Mouse (Mus musculus) E14TG2a.4 (cell line): ENCODE measurements at regions not wholly inside any gene's neighbourhood (a gene's known extent, or its start where the extent isn't known, plus 50 kb on each side); places are given as distances from the start of the nearest gene placed in this dataset.

Experiments used
- CTCF ChIP-seq: conservative IDR thresholded peaks from 2 replicates; pipeline ENCODE4 v1.5.1; 2014; ENCODE audit warnings: low read length
- NANOG ChIP-seq: IDR thresholded peaks from 2 replicates; pipeline ENCODE4 v1.6.1; 2014; ENCODE audit warnings: borderline replicate concordance, low read length, mixed read lengths
- POU5F1 ChIP-seq: IDR thresholded peaks from 2 replicates; pipeline ENCODE4 v1.6.1; 2014; ENCODE audit warnings: low read length, borderline replicate concordance

- TF ChIP-seq CTCF (no peak), NANOG (no peak), POU5F1 (no peak)
Observed at GRCm38 (mm10) chr3:48584340-48584739, 1172.8 kb downstream of the Pcdh18 start.
